Mouse (Mus musculus) gastrocnemius, postnatal 4 days (tissue): Measurements from ENCODE around the gene Zc3hav1l. TPM values are rescaled to one million over a fixed set of nuclear protein-coding genes. Genes with fewer than 3 reads are reported as not detected.

Experiments
- DNase-seq, 2 experiments: peaks; one replicate each; pipeline ENCODE4 v3.0.0; 2021 to 2022; ENCODE audit warnings: low spot score in 2 of 2, mixed read lengths in 2 of 2
- long read RNA-seq, 2 experiments: library from polyadenylated mRNA; stranded (forward); transcript quantifications; one replicate each; pipeline ENCODE4 v2.0.0; 2021
- total RNA-seq, 2 experiments: library from RNA; stranded (reverse); gene quantifications; 2 replicates each; pipeline ENCODE4 v1.2.3; 2021

The Zc3hav1l gene
- 10 to 100 TPM; 11.0 to 11.9 TPM for total RNA-seq
- long read RNA-seq, experiment 1, full-length matches to known transcripts: 5 of 7 reads
- long read RNA-seq, experiment 1, partial matches to known transcripts: 0 of 7 reads
- long read RNA-seq, experiment 1, other reads (novel, unspliced or antisense): 2 of 7 reads
- long read RNA-seq, experiment 2, partial matches to known transcripts: 0 of 1 reads
- long read RNA-seq, experiment 2, other reads (novel, unspliced or antisense): 1 of 1 reads

GRCm38 (mm10) chr6:38298761-38299401, at the start of gene Zc3hav1l:
Gene Zc3hav1l, minus strand, starts transcription at chr6:38299259.
- peak; percentile 66 to 79 for DNase-seq

- no peak for DNase-seq
Observed at GRCm38 (mm10) chr6:38347875-38348274, 48.8 kb upstream of the Zc3hav1l start.

DNA sequence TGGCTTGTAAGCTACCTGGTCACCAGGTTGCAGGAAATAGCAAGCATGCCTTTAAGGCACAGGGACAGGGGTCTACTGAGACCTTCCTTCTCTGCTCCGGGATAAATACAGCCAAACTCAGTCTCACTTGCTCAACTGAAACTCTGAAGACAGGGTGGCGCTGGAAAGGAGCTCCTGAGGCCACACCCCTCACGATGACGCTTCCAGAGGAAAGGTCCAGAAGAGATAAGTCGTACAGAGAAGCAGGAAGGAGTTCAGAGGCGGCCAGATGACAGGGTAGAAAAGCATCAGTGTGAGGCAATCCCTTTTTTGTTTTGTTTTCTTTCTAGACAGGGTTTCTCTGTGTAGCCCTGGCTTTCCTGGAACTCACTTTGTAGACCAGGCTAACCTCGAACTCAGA, 46.7 kb upstream of the Zc3hav1l start:
- DNase-seq: no peak

DNA sequence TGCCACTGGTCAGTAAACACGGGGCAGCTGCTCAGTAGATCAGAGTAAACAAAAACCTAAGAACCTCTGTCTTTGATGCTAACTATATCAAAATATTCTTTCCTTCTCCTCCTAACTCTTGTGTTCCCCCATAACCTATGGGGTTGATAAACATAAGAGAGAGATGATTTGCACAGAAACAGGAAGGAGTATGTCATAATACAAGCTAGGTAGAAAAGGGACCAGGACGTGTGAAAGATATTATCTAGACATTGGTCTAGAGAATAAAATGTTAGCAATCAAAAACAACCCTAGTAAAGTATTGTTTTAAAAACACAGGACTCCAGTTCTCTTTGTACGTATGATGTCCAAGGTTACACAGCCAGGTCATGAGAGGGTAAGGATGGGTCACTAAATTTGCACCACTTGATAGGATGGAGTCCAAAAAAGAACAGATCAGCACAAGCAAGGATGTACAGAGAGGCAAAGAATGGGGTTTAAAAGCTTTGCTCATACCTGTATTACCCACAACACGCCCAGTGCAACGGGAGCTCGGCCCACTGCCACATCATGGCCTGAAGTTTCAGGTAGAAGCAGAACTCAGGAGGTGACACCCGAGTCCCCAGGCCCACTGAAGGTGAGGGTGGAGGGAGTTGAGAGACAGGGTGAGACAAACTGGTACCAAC, 45.1 kb upstream of the Zc3hav1l start:
- no peak for DNase-seq

DNA sequence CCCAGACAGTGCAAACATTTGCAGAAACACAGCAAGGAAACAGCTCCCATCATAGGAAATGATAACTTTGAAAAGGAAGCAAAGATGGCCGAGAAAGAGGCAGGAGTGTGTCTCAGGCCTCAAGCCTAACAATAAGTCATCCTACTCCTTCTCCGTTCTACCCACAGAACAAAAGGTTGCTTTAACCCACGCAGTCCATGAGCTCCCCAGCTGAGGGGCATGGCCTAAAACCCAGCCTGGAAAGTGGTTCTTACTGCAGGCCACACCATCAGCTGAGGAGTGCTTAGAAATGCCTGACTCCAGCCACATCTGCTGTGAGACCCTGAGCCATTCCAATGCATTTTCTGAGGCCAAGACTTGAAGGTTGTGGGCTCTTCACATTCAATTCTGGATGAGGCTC, 44.5 kb upstream of the Zc3hav1l start:
- no peak for DNase-seq

- DNase-seq: no peak
Observed at GRCm38 (mm10) chr6:38342666-38342992, 43.6 kb upstream of the Zc3hav1l start.

- DNase-seq: no peak
Observed at GRCm38 (mm10) chr6:38341751-38342665, 42.9 kb upstream of the Zc3hav1l start.

DNA sequence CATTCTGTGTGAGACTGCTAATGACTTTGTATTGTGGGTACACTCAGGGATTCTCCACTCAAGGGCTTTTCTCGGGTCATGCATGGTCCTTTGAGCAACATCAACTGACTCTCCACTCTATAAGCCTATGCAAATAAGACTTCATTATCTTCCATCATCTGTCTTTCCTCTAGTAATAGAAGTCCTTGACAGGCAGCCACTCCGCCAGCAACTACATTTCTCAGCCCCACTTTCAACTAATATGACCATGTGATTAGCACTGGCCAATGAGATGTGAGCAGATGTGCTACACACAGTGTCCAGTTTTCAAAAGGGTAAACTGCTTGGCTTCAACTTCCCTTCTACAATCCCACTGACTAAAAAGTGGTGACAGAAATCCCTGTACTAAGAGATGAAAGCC, 40.0 kb upstream of the Zc3hav1l start:
- no peak for DNase-seq

DNA sequence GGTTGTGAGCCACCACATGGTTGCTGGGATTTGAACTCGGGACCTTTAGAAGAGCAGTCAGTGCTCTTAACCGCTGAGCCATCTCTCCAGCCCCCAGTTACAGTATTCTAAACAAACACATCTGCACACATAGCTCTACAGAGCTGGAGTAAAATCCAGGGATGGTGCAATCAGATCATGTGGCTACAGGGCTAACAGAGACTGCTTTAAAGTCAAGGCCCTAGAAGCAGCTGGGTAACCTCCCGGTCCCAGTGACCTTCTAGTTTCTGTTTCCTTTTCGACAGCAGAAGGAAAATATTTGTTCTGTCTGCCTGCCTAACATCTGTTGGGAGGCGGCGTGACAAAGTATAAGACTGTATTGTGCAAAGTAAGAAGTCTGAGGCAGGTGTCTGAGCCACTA, 38.9 kb upstream of the Zc3hav1l start:
- DNase-seq: no peak

DNA sequence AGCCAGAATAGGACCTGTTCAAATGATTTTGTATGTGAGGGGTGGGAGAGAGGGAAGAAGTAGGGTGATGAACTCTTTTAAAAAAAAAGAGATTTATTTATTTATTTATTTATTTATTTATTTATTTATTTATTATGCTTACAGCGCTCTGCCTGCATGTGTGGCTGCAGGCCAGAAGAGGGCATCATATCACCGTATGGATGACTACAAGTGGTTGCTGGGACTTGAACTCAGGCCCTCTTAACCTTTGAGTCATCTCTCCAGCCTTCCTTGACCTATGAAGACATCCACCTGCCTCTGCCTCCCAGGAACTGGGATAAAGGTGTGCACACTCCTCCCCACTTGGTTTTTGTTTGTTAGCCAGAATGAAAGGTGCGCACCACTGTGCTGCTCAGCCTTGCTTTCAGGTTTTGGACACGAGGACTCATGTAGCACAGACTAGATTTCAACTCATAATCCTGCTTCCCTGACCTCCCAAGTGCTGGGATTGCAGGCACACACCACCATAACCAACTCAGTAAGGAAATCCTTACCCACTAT, 38.2 kb upstream of the Zc3hav1l start:
- DNase-seq: no peak

DNA sequence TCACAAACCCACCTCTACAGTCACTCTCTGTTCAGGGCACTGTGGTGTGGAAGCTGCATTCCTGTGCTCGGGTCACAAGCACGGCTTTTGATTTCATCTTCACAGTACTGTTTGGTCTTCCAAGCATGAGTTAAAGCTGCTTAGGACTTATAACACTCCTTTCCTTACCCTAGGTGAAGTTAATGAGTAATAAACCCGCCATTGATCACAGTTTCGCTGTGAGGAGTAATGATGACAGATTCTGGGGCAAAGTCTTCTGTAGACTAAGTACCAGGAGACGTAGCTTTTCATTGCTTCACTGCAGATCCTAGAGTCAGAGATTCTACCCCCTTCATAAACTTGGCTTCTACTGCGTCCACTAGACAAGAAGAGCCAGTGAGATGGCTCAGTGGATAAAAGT, 36.2 kb upstream of the Zc3hav1l start:
- DNase-seq: no peak

DNA sequence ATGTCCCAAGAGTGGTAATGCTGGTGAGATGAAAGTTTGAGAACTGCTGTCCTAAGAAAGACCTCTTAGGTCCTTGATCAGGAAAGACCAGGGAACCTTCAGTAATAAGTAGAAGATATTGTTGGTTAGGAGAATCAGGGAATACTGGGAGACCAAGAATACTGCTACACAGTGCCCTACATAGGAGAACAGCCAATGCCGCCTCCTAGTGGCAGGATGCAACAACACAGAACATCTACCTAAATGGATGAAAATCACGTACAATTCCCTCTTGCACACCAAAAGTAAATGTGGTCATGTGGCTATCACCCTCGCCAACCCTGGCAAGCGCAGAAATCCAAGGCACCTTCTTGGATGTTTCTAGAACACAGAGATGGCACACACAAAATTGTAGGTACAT, 27.5 kb upstream of the Zc3hav1l start:
- peak in 1 of 2 experiments; percentile 18 for DNase-seq

DNA sequence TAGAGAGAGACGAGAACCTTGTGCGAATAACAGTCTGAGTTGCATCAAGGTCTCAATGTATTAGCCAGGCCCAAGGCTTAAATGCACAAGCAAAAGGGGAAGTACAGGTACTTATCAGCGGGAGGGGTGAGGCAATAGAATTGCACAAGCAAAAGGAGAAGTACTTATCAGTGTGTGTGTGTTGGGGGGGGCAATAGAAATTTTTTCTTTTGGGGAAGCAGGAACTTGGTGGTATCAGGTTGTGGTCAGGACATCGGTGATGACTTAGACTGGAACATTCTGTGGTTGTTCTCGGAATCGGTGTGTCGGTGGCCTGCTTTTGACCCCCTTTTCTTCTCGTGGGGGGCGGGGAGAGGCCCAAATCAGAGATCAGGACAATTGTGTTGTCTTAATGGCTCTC, 21.6 kb upstream of the Zc3hav1l start:
- no peak for DNase-seq

DNA sequence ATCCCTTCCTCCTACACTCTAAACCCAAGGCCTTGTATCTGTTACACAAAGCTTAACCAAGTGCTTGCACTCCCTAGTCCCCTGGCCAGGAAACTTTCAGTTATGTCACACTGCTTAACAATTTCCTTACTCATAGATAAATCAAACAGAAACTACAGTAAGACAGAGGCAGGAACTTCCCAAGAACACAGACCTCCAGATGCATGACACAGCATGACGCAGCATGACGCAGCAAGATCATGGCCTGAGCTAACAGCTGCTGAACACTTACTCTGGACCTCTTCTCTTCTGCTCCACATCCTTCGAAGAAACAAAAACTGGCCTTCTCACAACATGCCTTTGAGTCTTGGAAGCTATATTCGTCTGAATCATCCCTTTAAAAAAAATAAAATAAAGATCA, 17.0 kb upstream of the Zc3hav1l start:
- no peak for DNase-seq

DNA sequence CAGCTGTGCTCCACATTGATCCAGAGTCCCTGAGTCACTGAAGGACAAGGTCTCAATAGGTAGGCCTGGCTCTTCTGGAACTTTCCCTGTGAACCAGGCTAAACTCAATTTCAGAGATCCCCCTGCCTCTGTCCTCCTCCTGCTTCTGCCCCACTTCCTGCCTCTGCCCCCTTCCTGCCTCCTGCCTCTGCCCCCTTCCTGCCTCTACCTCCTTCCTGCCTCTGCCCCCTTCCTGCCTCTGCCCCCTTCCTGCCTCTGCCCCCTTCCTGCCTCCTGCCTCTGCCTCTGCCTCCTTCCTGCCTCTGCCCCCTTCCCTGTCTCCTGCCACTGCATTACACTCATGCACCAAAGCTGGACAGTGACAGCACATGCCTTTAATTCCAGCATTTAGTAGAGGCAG, 10.7 kb upstream of the Zc3hav1l start:
- DNase-seq: no peak

DNA sequence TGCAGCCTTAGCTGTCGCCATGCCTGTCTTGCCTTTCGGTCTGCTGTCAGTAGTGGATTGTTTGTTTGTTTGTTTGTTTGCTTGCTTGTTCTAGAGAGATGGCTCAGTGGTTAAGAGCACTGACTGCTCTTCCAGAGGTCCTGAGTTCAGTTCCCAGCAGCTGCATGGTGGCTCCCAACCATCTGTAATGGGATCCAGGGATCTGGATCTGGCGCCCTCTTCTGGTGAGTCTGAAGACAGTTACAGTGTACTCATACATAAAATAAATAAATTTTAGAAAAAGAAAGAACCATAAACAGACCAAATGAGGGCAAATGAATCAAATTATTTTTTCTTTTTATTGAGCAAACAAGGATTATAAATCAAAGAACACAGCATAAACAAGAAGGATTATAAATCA, 5.9 kb upstream of the Zc3hav1l start:
- no peak for DNase-seq

DNA sequence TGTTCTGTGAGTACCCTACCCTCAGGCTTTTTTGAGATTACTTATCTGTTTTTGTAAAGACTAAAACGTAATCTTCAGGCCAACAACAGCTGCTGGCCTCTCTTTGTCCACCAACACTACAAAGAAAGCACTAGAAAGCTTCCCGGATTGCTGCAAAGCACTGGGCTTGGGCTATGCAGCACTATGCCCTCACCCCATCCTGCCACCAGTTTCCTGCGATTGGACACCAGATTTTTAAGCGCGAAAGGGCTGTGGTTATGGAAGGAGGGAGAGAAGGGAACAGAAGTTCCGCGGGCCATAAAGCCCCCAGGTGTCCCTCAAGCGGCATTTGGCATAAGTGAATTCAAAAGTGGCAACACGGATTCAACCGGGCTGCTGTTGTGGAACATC, 818 bp downstream of the Zc3hav1l start:
- peak in 1 of 2 experiments; percentile 12 for DNase-seq

DNA sequence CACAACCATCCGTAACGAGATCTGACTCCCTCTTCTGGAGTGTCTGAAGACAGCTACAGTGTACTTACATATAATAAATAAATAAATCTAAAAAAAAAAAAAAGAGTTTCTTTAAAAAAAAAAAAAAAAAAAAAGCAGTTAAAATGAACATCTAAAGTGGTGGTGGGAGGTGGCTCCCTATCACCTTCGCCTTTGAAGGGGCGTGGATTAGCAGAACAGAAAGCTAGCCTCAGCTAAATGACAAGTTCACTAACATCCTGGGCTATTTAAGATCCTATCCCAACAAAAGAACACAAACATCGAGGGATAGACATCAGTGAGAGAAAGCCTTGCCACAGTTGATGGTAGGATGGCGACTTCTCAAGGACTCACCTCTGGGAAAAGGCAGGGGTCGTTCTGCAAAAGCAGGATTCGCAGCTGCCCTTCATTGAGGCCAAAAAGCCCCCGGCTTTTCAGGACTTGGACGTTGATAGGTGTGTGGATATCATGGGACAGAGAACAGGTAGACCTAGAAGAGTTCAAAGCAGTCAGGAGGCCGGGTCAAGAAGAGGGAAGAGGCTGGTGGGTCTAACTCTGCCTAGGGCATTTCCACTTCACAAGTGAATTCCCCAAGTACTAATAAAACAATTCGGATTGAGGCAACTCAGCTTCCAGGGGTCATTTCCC, 1.3 kb downstream of the Zc3hav1l start:
- no peak for DNase-seq

DNA sequence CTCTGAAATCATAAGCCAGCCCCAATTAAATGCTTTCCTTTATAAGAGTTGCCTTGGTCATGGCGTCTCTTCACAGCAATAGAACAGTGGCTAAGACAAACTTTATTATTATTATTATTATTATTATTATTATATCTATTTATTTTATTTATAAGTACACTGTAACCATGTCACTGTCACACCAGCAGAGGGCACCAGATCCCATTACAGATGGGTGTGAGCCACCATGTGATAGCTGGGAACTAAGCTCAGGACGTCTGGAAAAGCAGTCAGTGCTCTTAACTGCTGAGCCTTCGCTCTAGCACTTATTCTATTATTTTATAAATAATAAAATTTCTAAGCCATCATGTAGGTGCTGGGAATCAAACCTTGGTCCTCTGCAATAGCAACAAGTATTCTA, 5.4 kb downstream of the Zc3hav1l start:
- DNase-seq: no peak

GRCm38 (mm10) chr6:38292871-38293646, 6.0 kb downstream of the Zc3hav1l start:
- DNase-seq: no peak
